Mouse (Mus musculus): Measurements from ENCODE around the gene Plac1.

Plac1 gene

DNA sequence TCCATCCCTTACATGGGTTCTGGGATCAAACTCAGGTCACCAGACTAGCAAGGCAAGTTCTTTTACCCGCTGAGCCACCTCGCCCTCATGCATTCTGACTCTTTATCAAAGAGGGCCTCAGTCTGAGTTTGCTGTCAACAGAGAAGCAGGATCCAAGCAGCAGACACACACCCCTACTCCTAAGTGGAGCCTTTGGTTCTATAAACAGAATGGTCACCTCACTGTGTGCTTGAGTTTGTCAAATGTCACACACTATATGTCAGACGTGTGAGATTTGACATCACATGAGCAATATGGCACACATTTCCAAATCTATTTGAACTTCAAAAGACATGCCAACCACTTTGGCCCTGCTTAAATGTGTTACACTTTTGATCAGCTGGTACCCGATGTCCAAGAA, 42.2 kb downstream of the Plac1 start:
- no peak for DNase-seq (ENCODE audit: low spot score)

DNA sequence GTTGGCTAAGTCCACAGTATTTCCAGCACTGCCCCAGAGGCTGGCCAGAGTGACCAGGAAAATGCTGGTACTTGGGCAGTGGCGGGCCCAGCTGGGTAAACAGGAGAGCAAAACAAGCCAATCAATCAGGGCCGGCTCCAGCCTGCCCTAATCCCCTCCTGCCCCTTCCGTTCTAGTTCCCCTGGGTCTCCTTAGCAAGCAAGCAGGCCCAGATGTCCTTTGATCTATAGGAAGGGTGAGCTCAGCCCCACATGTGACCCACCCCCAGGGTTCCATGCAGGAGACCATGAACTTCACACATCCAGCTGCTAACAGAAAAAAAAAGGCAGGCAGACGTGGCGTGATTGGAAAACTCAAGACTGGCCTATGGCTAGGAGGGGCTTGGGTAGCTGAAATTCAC, 43.5 kb downstream of the Plac1 start:
- no peak for DNase-seq (ENCODE audit: low spot score)

DNA sequence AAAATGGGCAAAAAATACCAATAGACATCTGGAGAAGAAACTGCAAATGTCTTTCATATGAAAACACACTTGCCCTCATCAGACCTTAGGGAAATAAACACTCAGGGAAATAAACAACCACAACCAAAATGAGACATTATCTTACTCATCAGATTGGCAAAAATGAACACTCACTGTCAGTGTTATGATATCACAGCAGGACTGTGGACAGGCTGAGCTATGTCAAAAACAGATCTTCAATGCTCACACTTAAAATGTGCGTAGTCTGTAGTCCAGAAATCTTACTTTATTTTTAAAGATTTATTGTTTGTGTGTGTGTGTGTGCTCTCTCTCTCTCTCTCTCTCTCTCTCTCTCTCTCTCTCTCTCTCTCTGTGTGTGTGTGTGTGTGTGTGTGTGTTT, 51.2 kb downstream of the Plac1 start:
- no peak for DNase-seq (ENCODE audit: low spot score)

DNA sequence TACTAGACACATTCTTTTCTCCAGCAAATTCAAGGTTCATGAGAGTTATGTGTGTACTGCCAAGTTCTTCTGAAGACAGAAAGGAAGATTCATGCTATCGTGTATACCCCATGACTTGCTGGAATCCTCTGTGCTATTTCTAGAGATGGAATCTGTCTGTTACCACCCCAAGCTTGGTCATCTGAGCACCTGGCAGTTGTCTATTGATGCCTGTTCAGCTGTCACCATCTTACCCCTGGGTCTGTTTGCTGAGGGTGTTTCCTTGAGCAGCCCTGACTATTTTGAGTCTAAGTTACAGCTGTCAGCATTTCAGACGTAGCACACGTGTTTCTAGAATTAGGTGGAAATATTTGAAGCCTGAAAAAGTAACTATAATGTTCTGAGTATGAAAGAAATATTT, 60.1 kb downstream of the Plac1 start:
- no peak for DNase-seq (ENCODE audit: low spot score)

DNA sequence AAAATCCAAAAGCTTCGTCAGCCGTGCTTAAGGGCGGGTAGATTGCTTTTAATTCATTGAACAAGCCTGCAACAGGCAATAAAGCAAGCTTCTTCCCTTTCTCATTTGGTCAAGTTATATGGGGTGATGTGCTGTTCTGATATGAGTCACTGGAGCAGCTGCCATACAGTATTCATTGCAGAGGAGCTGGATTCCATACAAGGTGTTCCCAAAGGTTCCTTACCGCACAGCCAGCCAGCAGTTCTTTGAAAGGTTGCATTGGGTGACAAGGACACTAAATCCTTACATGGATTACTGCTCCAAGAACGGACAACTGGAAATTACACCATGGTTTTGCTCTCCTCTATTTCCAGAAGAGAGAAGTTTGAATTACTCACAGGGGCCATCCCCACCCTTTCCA, 63.6 kb downstream of the Plac1 start:
- DNase-seq (ENCODE audit: low spot score) = no peak

DNA sequence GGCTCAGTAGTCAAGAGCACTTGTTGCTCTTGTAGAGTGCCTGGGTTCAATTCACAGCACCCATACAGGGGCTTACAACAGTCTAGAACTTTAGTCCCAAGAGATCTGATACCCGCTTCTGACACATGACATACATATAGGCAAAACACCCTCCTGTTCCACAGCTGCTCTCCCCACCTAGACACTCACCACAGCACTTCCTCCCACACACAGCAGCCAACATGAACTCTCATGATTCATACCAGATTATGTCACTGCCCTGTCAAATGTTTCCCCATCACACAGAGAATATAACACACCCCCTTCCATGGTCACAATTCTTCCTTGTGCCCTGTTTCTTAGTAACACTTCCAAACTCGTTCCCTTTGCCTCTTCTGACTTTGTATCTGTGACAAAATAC, 71.3 kb downstream of the Plac1 start:
- no peak for DNase-seq (ENCODE audit: low spot score)

DNA sequence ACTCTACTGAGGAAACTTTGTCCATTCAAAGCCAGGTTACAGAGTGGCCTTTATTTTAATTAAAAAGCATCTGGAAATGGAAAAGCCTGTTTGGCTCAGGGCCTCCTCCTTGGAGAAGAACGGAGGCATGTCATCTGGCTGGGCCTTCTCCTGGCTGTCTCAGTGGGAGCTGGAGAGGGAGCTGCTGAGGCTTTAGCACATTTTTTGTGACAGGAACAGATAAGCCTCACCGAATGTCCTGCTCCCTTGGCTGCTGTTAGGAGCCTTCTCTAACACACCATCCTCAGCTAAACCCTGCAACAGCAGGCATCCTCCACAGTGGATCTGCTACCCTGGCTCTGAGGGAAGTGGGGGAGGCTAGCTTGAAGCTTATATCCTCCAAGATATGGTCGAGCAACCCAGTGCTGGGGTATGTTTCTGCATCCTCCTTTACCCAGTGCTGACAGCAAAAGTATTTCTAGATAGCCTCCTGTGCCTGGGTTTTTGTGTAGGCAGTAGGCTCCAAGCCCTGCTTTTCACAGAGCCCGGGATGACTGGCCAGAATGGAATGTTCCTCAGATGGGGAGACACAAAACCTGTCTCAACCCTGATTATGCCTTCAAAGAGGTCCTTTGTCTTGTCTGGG, 72.9 kb downstream of the Plac1 start:
- DNase-seq (ENCODE audit: low spot score) = no peak

DNA sequence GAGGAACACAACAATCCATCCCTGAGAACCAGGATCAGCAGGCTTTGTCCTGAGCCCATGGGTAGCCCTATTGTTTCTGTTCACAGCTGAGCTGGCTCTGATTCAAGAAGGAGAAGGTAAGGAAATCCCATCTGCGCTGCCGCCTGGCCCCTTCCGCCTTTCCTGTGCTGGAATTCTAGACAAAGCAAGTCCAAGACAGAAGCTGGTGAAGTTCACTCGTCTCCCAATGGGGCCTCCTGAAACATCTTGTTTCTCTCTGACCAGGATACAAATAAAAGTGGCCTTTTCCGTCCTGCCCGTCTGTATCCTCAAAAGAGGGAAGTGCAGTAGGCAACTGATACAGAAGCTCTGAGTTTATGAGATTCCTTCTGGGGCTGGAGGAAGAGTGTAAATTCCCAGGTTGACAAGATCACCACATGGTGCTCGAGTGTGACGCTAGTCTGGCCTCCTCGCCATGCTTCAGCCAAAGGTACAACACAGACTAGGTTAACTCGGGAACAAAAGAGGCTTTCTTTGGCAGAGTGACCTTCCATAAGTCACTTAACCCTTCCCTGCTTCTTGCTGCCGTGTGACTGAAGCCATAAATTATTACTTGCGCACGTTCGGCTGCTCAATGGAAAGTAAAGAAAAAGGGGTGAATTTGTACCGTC, 73.5 kb downstream of the Plac1 start:
- DNase-seq (ENCODE audit: low spot score) = no peak

DNA sequence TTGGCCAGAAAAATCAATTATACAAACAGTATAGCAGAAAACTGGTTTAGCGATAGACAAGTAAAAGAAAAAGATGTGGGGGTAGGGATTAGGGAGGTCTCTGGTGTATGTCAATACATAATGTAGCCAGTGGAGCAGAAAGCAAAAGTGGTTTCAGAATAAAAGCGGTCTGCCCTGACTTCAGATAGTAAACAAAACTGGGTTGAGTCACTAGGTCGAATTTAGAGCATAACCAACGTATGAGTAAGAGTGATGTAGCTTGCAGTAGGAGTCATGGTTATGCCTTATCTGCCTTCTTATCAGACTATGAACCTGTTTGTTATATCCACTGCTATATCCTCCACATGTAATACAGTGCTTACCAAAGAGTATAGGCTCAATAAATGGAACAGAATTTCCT, 77.3 kb downstream of the Plac1 start:
- no peak for DNase-seq (ENCODE audit: low spot score)

DNA sequence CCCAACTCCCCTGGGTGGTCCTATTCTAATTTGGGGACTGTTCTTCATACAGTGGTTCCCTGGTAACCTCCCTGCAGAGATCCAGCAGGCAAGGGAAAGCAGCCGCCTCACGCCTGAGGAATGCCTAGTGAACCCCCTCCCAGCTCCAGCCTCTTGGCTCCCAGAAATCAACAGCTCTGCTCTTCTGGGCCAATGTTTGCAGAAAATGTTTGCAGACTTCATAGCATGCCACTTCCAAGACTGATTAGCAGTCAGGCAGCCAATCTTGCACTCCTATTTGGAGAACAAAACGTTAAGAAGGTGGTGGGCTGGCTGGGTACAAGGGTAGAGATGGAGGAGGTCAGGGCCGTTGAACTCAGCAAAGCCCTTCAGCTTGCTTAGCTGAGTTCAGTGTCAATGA, 78.3 kb downstream of the Plac1 start:
- DNase-seq (ENCODE audit: low spot score) = no peak

DNA sequence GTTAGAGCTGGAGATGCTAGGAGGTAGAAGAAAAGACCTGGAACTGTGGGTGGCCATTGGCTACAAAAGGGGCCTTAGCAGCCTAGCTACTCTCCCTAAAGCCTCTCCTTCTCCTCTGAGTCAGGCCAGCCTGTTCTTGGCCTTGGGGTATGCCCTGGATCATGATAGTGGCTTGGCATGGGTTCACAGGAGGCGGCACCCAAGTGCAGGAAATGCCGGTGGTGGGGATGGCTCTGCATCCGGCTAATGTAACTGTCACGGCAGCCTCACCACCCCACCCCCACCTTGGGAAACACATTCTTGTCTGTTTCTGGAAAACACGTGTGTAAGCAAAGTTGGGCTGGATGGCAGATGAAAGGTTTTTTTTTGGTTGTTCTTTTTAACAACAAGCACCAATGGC, 78.8 kb downstream of the Plac1 start:
- peak; percentile 17 for DNase-seq (ENCODE audit: low spot score)

DNA sequence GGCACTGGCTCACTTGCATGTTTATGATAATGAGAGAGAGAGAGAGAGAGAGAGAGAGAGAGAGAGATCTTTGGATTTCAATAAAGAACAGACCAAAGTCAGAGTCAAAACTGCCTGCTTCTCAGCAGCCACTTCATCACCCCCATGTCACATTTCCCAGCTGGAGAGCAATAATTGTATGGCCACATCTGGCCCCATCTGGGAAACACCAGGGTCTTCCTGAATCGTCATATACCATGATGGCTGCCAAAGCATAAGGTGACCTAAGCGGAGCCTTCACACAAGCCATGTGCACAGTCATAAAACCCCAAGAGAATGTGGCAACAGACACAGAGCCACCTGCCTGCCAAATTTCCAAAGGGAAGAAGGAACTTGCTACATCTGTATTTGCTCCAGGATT, 91.9 kb downstream of the Plac1 start:
- DNase-seq (ENCODE audit: low spot score) = no peak

DNA sequence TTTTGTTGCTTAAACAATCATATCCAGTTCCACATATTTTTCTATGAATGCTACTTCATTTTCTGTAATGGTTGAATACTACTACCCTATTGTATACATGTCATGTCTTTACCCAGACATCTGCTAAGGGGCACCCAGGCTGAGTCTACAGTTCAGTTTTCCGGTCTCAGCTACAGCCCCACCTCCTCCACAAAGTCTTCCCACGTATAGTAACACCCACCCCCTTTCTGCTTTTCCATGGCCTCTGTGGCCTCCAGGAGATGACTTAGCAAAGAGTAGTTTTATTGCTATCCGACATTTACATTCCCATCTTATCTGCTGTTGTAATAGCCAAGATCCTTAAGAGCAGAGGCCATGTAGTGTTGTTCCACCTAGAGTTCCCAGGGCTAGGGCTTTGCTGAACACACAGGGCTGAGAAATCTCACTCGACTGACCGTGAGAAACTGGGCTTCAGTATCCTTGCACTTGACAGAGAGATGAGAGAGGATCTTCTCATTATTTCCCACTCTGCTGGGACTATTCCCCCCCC, 93.5 kb downstream of the Plac1 start:
- DNase-seq (ENCODE audit: low spot score) = no peak

DNA sequence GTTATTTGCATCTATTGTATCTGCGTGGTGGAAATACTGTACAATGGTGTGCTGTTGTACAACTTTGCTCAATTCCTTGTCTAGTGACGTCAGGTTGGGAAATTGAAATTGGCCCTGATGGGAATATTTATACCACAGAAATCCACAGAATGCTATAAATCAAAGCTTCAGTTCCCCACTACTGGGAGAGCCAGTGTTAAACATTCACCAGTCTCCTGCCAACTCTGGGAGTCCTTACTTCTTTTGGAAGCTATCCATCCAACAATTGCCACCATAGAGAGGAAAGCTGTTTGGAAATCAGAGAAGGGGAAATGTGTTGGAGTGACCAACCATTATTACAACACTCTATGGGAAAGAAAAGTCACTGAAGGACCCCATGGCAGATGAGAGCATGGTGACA, 100.3 kb downstream of the Plac1 start:
- DNase-seq (ENCODE audit: low spot score) = no peak

DNA sequence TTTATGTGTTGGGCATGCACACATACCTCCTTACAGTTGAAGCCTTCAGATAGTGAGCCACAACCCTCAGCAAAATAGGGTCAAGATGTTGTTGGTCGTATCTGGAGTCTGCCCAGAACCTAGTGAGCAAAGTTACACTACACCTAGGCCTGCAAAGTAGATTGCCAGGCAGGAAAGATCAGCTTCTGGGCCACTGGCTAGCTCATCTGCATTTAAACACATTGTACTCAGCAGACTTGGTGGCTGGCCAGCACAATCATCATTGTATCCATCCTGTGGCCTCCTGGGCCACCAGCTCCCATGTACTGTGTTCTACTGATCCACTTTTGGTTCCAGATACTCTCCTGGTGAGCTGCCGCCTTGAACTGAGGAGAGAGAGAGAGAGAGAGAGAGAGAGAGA, 102.8 kb downstream of the Plac1 start:
- no peak for DNase-seq (ENCODE audit: low spot score)

DNA sequence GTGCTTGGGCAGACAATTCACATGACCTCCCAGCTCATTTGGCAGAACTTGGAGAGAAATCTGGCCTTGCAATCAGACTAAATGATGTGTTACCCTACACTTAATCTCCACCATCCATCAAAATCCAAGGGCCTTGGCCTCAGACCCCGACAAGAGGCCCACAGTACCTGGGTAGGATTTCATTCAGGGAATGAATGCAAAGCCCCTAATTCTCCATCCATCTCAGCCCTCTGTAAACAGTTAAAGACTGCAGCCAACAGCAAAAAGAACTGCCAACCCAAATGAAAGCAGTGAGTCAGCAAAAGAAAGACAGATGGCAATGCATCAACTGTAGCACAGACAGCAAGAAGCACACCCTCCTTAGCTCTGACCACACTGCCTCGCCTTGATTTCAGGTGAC, 110.4 kb downstream of the Plac1 start:
- no peak for DNase-seq (ENCODE audit: low spot score)

DNA sequence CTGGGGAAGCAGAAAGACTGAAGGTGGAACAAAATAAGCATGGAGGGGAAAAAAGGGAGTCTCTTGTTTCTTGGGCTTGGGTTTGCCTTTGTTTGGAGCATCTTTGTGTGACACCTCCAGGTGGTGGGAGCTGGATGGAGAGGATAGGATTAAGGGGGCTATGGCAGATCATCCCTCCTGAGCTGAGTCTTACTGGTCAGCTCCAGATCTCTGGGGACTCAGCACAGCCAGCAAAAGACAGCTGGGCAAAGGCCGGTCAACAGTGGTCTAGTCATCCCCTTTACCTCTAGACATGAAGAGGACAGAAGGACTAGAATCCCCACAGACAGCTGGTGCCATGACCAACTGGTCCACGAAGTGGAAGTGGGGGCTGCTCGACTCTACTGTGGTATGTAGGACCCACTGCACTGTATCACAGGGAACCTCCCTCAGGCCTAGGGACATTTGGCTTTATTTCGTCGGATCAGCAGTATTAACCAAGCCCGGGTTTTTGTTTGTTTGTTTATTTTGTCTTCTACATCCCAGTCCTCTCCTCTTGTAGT, 113.3 kb downstream of the Plac1 start:
- DNase-seq (ENCODE audit: low spot score) = no peak

DNA sequence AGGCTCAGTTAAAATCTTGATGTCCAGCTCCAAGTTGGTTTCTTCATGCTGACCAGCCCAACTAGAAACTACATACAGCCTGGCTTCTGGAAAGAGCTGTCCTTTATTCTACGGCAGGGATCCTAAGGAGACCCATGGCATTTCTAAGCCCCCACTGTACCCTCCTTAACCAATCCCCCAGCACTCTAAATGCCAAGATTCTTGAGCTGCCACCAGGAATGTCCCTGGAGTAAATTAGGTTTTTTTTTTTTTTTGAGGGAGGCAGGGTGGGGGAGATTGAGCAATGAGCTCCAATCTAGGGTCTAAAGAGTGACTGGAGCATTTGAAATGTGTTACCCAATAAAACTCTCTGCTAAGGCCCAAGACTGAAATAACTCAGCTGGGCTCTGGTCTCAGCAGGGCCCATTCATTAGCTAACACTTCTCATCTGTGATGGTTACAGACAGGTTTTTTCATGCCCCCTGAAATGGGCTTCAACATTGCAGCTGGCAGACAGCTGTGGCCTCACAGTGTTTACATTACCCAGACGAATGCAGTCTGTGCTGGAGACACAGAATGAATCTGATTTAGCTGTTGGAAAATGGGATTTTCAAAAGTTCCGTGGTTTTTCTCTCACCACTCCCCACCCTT, 114.0 kb downstream of the Plac1 start:
- DNase-seq (ENCODE audit: low spot score) = no peak

DNA sequence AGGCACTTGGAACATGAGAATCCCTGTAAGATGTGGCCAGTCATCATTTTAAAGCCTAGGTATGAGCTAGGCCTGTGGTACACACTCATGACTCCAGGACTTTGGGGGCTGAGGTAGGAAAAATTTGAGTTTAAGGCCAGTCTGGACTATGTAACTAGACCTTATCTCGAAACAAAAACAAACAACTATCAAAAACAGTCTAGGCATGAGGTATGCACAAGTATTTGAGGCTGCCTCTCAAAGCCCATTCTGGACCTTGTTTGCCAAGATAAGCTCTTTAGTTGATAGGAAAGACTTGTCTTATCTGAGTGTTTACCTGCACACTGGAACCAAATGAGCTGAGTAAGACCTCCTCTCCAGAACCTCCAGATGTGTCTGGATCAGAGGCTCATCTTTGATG, 116.3 kb downstream of the Plac1 start:
- DNase-seq (ENCODE audit: low spot score) = no peak

DNA sequence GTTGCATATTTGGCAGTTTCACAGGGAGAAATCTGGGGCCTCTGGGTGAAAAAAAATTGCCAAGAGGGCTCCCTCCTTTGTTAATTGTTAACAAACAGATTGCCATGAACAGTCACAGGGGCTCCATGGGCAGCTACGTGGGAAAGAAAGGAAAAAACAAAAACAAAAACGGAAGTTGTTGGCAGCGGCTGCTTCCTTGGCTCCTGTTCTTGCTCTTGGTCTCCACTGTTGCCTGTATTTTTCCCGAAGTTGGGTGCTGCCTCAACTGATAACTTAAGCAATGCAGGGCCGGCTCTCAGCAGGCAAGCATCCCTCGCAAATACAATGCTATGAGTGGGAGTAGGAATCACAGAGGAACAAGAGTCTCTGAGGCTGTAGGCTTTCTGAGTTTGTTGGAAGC, 121.3 kb downstream of the Plac1 start:
- no peak for DNase-seq (ENCODE audit: low spot score)

DNA sequence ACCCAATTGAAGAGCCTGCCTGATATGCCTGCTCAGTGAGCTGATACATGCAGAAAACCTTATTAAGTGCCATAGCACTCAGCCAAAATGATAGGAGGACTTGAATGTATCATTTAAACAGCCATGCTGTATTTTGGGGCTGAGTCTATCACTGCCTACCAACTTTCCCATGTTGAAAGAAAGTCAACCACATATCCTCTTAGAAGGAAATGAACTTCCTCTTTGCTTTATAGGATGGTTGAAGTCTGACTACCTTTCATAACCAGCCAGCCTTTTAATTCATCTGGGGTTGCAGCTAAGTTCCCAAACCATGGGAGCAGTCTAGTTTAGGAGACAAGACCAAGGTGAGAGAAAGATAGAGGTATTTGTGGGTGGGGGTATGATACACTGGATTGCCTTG, 121.9 kb downstream of the Plac1 start:
- DNase-seq (ENCODE audit: low spot score) = no peak

DNA sequence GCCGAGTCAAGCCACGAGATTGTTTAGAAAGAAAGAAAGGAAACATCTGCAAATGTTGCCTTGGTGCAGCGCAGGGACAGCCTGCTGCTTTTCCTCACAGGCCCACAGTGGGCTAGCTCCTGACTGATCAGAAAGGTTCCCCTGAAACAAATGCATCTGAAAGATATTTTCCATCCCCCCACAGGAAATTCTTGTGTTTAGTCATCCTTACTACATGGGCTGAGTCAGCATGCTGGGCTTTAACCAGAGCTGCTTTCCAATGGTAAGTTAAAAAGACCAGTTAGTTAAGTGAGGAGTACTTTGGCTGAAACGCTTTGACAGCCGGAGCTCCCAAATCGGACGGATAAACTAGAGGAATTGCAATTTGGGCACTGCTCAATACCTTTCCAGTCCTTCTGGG, 124.9 kb downstream of the Plac1 start:
- DNase-seq (ENCODE audit: low spot score) = no peak

DNA sequence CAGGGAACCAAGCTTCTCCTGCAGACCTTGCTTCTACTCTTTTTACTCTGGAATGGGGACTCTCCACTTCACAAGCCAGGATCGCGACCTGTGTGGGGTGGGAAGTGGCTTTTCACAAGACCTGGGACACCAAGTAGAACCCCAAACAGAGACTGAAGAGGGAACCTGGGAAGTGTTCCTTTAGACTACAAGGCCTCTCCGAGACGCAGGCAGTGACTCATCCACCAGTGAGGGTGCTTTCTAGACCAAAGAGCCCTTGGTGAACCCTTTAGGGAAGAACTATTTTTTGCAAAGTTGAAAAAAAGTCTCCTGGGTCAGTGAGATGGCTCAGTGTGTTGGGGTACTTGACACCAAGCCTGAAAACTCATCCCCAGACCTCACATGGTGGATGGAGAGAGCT, 129.8 kb downstream of the Plac1 start:
- no peak for DNase-seq (ENCODE audit: low spot score)
